In the genomic region with DNA sequence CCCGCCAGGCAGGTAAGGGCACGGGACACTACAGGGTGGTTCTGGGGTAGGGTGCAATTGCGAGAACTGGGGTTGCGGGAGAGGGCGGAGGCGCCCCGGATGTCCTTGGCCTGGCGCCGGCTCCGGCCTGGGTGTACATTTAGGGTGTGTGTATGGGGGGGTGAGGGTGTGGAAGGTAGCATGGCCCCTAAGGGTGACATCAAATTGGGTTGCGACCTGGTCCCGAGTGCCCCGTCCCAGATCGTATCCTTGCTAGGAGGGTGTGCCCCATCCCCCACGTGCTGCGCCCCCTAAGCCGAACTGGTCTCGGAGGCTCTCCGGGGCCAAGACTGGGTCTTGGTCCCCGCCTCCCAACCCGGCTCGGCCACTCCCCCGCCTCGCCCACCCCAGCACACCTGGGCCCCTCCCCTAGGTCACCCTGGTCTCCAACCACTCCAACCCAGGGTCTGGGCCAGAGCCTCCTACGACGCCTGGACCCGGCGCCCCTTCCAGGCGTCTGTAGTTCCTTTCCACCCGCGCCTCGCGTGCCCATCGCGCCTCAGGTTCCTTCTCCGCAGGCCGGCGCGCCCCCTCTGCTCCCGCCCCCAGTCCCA, we compare ENCODE assay signal across 8 mouse cellular contexts. TPM values are rescaled to one million over a fixed set of nuclear protein-coding genes. Genes with fewer than 3 reads are reported as not detected.
DNase-seq lines count a peak whose midpoint lies in the region; ATAC-seq and TF ChIP-seq lines count a peak whose summit lies in the region.
"Had no signal": no experiment of that assay in that cellular context is flagged by ENCODE, and none has a peak within 500 bp of the region (broad histone marks: within the 10 kb centered on the region; RNA-seq: fewer than 3 reads in every experiment).

No protein-coding gene starts in this region.

- H3K9me3 ChIP-seq in lung, embryonic 14.5 days (ENCODE audit: low read depth, low read length) = no peaks in the 10 kb centered on the region
- no peaks in the 10 kb centered on the region for H3K9me3 ChIP-seq in embryonic facial prominence, embryonic 14.5 days (ENCODE audit: control insufficient read depth, low read length)
- H3K9me3 ChIP-seq in kidney, embryonic 15.5 days (replicated peaks) = no peaks in the 10 kb centered on the region

- peaks cover 3% of the 10 kb centered on the region; the same call in 1 of the 2 replicates for H3K4me1 ChIP-seq in lung, embryonic 14.5 days (ENCODE audit: insufficient read depth)
- peaks cover 22% of the 10 kb centered on the region for H3K4me1 ChIP-seq in embryonic facial prominence, embryonic 14.5 days (ENCODE audit: control insufficient read depth, insufficient read depth, low read length)
- H3K4me1 ChIP-seq in kidney, embryonic 15.5 days = peaks cover 54% of the 10 kb centered on the region

- no peak for TF ChIP-seq CTCF in lung, embryonic 14.5 days (IDR thresholded peaks at IDR 0.05; ENCODE audit: low read depth)

- H3K27me3 ChIP-seq in lung, embryonic 14.5 days (ENCODE audit: insufficient read depth, low read length) = peaks cover 19% of the 10 kb centered on the region
- H3K27me3 ChIP-seq in embryonic facial prominence, embryonic 14.5 days (replicated peaks; ENCODE audit: control insufficient read depth, insufficient read depth, low read length) = no peaks in the 10 kb centered on the region; the same call in 1 of the 2 replicates
- peaks cover 44% of the 10 kb centered on the region for H3K27me3 ChIP-seq in kidney, embryonic 15.5 days

- peak overlapping the region; percentile 46 for H3K4me3 ChIP-seq in lung, embryonic 14.5 days (ENCODE audit: low read depth, low read length)
- H3K4me3 ChIP-seq in embryonic facial prominence, embryonic 14.5 days (ENCODE audit: low read depth, low read length) = peak overlapping the region; percentile 53
- peak overlapping the region; percentile 49 for H3K4me3 ChIP-seq in kidney, embryonic 15.5 days (replicated peaks)
- H3K4me3 ChIP-seq: erythroblast, embryonic 14.5 days had no signal

- peak; percentile 26 for DNase-seq in lung, embryonic 14.5 days
- no peak for DNase-seq in lung, postnatal 36 days
- DNase-seq in brain, adult 2 months (ENCODE audit: low read depth, low spot score) = peak; percentile 31
- no peak for DNase-seq in embryonic facial prominence, embryonic 14.5 days (ENCODE audit: low spot score)
- DNase-seq in natural killer cell, adult 2 months (ENCODE audit: low spot score in 2 of 2) = peak; percentile 15 to 18
- DNase-seq in testis, postnatal 14 days (ENCODE audit: low spot score) = no peak

- H3K36me3 ChIP-seq in lung, embryonic 14.5 days (ENCODE audit: insufficient read depth) = no peaks in the 10 kb centered on the region
- H3K36me3 ChIP-seq in embryonic facial prominence, embryonic 14.5 days (ENCODE audit: control insufficient read depth, insufficient read depth, low read length) = 0 out of 2 replicates have a peak, but pooled peaks cover 12% of the 10 kb centered on the region
- H3K36me3 ChIP-seq in kidney, embryonic 15.5 days = no peaks in the 10 kb centered on the region

- H3K4me2 ChIP-seq in lung, embryonic 14.5 days = peak overlapping the region; percentile 92
- peak overlapping the region; percentile 95 for H3K4me2 ChIP-seq in embryonic facial prominence, embryonic 14.5 days (ENCODE audit: low read depth, low read length)
- H3K4me2 ChIP-seq in kidney, embryonic 15.5 days = peak overlapping the region; percentile 95

- no peak overlapping the region for H3K27ac ChIP-seq in lung, embryonic 14.5 days (ENCODE audit: low read depth)
- no peak overlapping the region for H3K27ac ChIP-seq in embryonic facial prominence, embryonic 14.5 days (replicated peaks; ENCODE audit: low read depth, low read length)
- H3K27ac ChIP-seq in kidney, embryonic 15.5 days = peak overlapping the region; percentile 51

- WGBS in lung, embryonic 14.5 days = under 1% methylated on average over 40 of the region's 40 CpGs
- 0% methylated on average over 20 of the region's 40 CpGs for WGBS in embryonic facial prominence, embryonic 14.5 days
- 1% methylated on average over 37 of the region's 40 CpGs for WGBS in kidney, embryonic 15.5 days

- ATAC-seq in lung, embryonic 14.5 days (ENCODE audit: insufficient read depth) = peak; percentile 10; the same call in 1 of the 2 replicates
- ATAC-seq in embryonic facial prominence, embryonic 14.5 days (ENCODE audit: low read depth) = no peak
- peak; percentile 14; the same call in 1 of the 2 replicates for ATAC-seq in kidney, embryonic 15.5 days (replicated peaks; ENCODE audit: low FRiP score)

- H3K9ac ChIP-seq in lung, embryonic 14.5 days = peak overlapping the region; percentile 52
- H3K9ac ChIP-seq in embryonic facial prominence, embryonic 14.5 days (ENCODE audit: low read depth, low read length) = peak overlapping the region; percentile 66
- peak overlapping the region; percentile 54 for H3K9ac ChIP-seq in kidney, embryonic 15.5 days

RNA-seq across cellular contexts. Expression of a gene that starts 0.3 kb away (rescaled TPM):
- 1.3 and 1.6 TPM in 2 replicates for polyA plus RNA-seq in lung, embryonic 14.5 days (2014; fragmentation: Nextera tagmentation; extraction: Ambion mirVana)
- polyA plus RNA-seq in embryonic facial prominence, embryonic 14.5 days (2014; fragmentation: Nextera tagmentation; extraction: Ambion mirVana) = 3.6 and 3.7 TPM in 2 replicates
- 1.6 and 2.5 TPM in 2 replicates for polyA plus RNA-seq in kidney, embryonic 15.5 days (2015; fragmentation: Nextera tagmentation; extraction: Ambion mirVana)

RNA-seq across cellular contexts. Expression of a gene that starts 3.7 kb away (rescaled TPM):
- 1.8 TPM in 2 replicates for polyA plus RNA-seq in lung, embryonic 14.5 days (2014; fragmentation: Nextera tagmentation; extraction: Ambion mirVana)
- polyA plus RNA-seq in embryonic facial prominence, embryonic 14.5 days (2014; fragmentation: Nextera tagmentation; extraction: Ambion mirVana) = 27.3 and 34.6 TPM in 2 replicates
- 6.0 and 7.0 TPM in 2 replicates for polyA plus RNA-seq in kidney, embryonic 15.5 days (2015; fragmentation: Nextera tagmentation; extraction: Ambion mirVana)

RNA-seq across cellular contexts. Expression of a gene that starts 49.1 kb away (rescaled TPM):
- not detected in 2 replicates for polyA plus RNA-seq in lung, embryonic 14.5 days (2014; fragmentation: Nextera tagmentation; extraction: Ambion mirVana)
- not detected in 2 replicates for polyA plus RNA-seq in embryonic facial prominence, embryonic 14.5 days (2014; fragmentation: Nextera tagmentation; extraction: Ambion mirVana)
- not detected in 2 replicates for polyA plus RNA-seq in kidney, embryonic 15.5 days (2015; fragmentation: Nextera tagmentation; extraction: Ambion mirVana)
- polyA plus RNA-seq: erythroblast, embryonic 14.5 days had no signal

RNA-seq across cellular contexts. Expression of a gene that starts 53.2 kb away (rescaled TPM):
- polyA plus RNA-seq in lung, embryonic 14.5 days (2014; fragmentation: Nextera tagmentation; extraction: Ambion mirVana) = 0.11 TPM in 1 of 2 replicates, not detected in the other
- 0.92 and 0.96 TPM in 2 replicates for polyA plus RNA-seq in embryonic facial prominence, embryonic 14.5 days (2014; fragmentation: Nextera tagmentation; extraction: Ambion mirVana)
- polyA plus RNA-seq in kidney, embryonic 15.5 days (2015; fragmentation: Nextera tagmentation; extraction: Ambion mirVana) = 0.13 and 0.21 TPM in 2 replicates
- polyA plus RNA-seq: erythroblast, embryonic 14.5 days had no signal

Comparison
In these comparisons a context has a peak if more than half of its experiments do, and no peak if none do; other contexts are left out.
1. DNase-seq: peak in lung, embryonic 14.5 days (single experiment), brain, adult 2 months (single experiment) and natural killer cell, adult 2 months (2 of 2); none in lung, postnatal 36 days (single experiment), embryonic facial prominence, embryonic 14.5 days (single experiment) and testis, postnatal 14 days (single experiment).
2. Peak in every context shown above with its lines, with median percentiles within 50 percentile points of each other: H3K4me2 ChIP-seq, H3K4me3 ChIP-seq and H3K9ac ChIP-seq.